Mouse (Mus musculus) neural tube, postnatal 0 days (tissue): ENCODE data around the gene Scarb2. TPM values are rescaled to one million over a fixed set of nuclear protein-coding genes. Genes with fewer than 3 reads are reported as not detected.

Source experiments
- microRNA-seq: library from miRNA; unstranded; fragments of <30 nt; microRNA quantifications from one replicate; pipeline ENCODE4, GENCODE M21; 2016
- polyA plus RNA-seq: library from polyadenylated mRNA; unstranded; fragments of >200 nt; fragmentation: Nextera tagmentation; extraction: Ambion mirVana; gene quantifications from 2 replicates; pipeline ENCODE4 v1.2.1, GENCODE M21; 2015

Gene Scarb2
- polyA plus RNA-seq: 22.1 and 24.1 TPM in 2 replicates

GRCm38 (mm10) chr5:92506733-92507132 is at the start of gene Scarb2:
Gene Scarb2, minus strand, starts transcription at chr5:92506833.

GRCm38 (mm10) chr5:92554891-92555511 is 48.4 kb upstream of the Scarb2 start, which contains the start of gene Fam47e:
Gene Fam47e, plus strand, starts transcription at chr5:92555069.

GRCm38 (mm10) chr5:92435025-92435584 is 71.5 kb downstream of the Scarb2 start, which contains the start of gene Nup54:
Gene Nup54, minus strand, starts transcription at chr5:92435219.

Small RNAs within 50 kb of the gene (microRNA-seq; reads per million reads assigned to microRNA genes)
- not detected for gene Mir6415

Other genes starting within 250 kb of the Scarb2 start
- 29.1 and 32.1 TPM in 2 replicates for gene Naaa, start 228.7 kb downstream of the Scarb2 start, polyA plus RNA-seq
- gene Sdad1, start 196.4 kb downstream of the Scarb2 start, polyA plus RNA-seq: 25.6 and 26.0 TPM in 2 replicates
- gene Cxcl9, start 178.8 kb downstream of the Scarb2 start, polyA plus RNA-seq: not detected in 2 replicates
- 30.3 and 31.2 TPM in 2 replicates for gene Art3, start 175.0 kb downstream of the Scarb2 start, polyA plus RNA-seq
- 0.23 and 1.2 TPM in 2 replicates for gene Cxcl10, start 157.9 kb downstream of the Scarb2 start, polyA plus RNA-seq
- gene Nup54, start 71.6 kb downstream of the Scarb2 start, polyA plus RNA-seq: 34.7 and 37.5 TPM in 2 replicates
- 1.8 and 2.2 TPM in 2 replicates for gene Fam47e, start 48.2 kb upstream of the Scarb2 start, polyA plus RNA-seq
- 11.0 and 11.4 TPM in 2 replicates for gene Stbd1, start 96.2 kb upstream of the Scarb2 start, polyA plus RNA-seq
- 0.45 and 0.50 TPM in 2 replicates for gene Ccdc158, start 168.4 kb upstream of the Scarb2 start, polyA plus RNA-seq
- 1.8 and 1.9 TPM in 2 replicates for gene Shroom3, start 176.6 kb upstream of the Scarb2 start, polyA plus RNA-seq